Mouse (Mus musculus) kidney, adult 2 months (tissue): Measurements from ENCODE around the gene Eif4a1.

ENCODE experiments used
- CTCF ChIP-seq: fragments of 200-500 bp; conservative IDR thresholded peaks from 2 replicates; pipeline ENCODE4 v1.5.1; 2011; ENCODE audit warnings: low read depth, mild to moderate bottlenecking, control low read depth, low read length, moderate library complexity, mixed read lengths; ENCODE audit not compliant: insufficient read depth, insufficient read length
- POLR2A ChIP-seq: fragments of 200-500 bp; IDR thresholded peaks from one replicate; pipeline ENCODE4 v1.6.1; 2011; ENCODE audit warnings: low read depth, low read length, control low read depth

- no peak for TF ChIP-seq CTCF
- no peak for TF ChIP-seq POLR2A
Measured at GRCm38 (mm10) chr11:69645860-69646259, 26.4 kb downstream of the Eif4a1 start.
